Mouse (Mus musculus) liver, adult 2 months (tissue): ENCODE results near the gene Zc3h10.

Source experiments
- CTCF ChIP-seq: fragments of 200-500 bp; IDR thresholded peaks from 2 replicates; pipeline ENCODE4 v1.5.1; 2011; ENCODE audit warnings: low read depth, low read length, control low read depth
- POLR2A ChIP-seq: fragments of 200-500 bp; IDR thresholded peaks from 2 replicates; pipeline ENCODE4 v1.6.1; 2011; ENCODE audit warnings: low read length, control low read depth; ENCODE audit not compliant: insufficient read depth; ENCODE audit errors: extremely low read depth

- TF ChIP-seq CTCF (no peak), POLR2A (no peak)
Measured at GRCm38 (mm10) chr10:128495270-128495669, 52.3 kb downstream of the Zc3h10 start.
